Mouse (Mus musculus): ENCODE measurements around the gene Map3k1.
A peak's percentile ranks its signal among the peaks of the same experiment; 100 is the strongest.

The Map3k1 gene

DNA sequence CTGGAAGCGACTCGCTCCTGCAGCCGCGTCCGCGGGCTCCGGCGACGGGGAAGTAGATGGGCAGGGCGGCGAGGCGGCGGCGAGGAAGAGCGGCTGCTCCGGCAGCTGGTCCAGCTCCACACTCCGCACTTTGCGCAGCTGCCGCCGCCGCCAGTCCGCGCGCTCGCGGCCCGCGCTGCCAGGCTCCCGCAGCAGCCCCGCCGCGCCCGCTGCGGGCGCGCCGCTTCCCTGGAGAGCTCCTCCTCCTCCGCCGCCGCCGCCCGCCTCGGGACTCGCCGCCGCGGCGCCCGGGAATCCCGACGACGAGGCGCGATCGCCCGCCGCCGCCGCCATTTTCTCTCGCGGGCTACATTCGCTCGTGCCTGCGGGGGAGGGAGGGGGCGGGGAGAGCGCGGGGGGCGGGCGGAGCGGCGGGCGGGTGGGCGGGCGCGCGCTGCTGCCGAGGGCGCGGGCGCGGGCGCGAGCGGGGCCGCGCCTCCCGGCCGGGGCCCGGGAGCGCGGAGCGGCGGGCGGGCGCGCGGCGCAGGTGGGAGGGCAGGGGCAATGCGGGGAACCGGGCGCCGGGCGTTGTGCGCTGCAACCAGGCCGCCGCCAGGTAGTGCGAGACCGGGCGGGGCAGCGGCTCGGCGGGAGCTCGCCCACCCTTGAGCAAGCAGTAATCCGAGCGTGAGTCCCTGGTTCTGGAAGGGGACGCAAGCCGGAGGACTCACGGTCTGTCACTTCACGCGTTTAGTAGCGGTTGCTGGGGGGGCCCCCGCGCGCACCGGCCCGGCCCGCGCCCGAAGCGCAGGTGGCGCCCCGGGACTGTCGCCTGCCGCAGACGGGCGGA, at the start of gene Map3k1:
Map3k1 (minus strand) TSS at position 357 of the 829 bp plus-strand sequence.
- DNase-seq: peak; percentile 70

DNA sequence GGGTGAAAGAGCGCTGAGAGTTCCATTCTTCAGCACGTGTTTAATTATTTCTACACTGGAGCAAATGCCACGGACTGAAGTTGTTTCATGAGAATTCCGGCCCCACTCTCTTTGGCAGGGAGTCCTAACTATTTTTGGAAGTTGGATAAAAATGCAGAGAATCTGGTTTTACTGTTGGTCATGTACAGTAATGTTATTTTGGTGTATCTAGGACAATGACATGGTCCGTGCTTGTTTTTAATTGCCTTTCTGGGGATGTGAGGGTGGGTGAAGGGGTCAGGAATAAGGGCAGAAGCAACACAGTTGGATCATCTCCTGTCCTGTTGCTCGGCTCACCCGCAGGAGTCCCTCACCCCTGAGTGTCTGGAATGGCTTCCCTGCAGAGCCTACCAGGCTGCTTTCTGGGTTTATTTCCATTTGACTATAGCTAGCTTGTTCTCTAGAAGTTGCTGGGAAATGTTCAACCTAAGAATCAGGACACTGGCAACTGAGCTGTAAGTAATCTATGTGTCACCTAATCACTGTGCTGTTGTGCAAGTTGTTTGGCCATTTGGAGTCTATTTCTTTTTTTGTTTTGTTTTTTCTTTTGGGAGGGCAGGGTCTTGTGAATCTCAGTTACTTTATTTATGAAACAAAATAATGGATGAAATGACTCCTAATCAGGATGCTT, 48.1 kb upstream of the Map3k1 start:
- no peak for DNase-seq

DNA sequence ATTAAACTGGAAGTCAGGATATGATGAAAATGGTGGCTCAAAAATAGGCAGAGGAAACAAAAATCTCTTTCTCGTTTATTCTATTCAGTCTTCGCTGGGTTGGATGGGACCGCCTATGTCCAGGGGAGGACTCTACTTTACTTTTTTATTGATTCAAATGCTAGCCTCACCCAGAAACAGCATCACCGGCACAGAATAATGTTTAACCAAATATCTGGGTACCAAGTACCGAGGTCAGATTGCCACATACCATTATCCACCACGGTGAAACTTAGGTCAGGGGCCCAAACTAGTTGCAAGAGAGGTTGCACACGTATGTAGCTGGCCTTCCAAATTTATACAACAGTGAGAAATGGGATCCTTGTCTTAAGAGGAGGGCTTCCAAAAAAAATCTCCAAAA, 47.4 kb upstream of the Map3k1 start:
- no peak for DNase-seq

DNA sequence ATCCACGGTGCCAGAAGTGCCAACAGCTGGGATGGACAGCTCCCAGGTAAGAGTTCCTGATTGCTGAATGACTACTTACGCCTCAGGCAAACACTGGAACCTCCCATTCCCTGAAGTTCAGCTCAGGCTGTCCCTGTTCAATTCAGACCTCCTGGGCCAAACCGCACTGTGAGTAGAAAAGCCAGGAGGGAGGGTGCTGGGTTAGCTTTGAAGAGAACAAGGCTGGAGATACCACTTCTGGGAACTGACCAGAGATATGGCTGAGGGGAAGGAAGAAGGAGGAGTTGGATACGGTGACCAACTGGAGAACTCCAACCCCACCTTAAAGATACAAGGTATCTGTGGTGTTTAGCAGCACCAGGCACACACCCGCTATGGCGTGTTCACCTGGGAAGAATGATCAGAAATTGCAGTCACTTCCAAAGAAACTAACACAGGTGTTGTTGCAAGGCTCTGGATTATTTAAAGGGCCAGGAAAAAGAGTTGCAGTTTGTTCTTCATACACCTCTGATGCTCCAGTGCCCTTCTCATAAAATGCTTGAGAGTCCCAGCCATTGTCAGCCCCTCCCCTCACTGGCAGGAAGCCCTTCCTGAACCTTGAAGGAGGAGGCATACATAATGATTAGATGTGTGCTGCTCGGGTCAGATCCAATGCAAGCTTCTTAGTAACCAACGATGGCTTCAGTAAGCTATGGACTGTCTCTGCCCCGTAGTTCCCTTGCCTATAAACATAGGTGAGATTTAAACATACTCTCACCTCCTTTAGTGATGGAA, 43.8 kb upstream of the Map3k1 start:
- no peak for DNase-seq

DNA sequence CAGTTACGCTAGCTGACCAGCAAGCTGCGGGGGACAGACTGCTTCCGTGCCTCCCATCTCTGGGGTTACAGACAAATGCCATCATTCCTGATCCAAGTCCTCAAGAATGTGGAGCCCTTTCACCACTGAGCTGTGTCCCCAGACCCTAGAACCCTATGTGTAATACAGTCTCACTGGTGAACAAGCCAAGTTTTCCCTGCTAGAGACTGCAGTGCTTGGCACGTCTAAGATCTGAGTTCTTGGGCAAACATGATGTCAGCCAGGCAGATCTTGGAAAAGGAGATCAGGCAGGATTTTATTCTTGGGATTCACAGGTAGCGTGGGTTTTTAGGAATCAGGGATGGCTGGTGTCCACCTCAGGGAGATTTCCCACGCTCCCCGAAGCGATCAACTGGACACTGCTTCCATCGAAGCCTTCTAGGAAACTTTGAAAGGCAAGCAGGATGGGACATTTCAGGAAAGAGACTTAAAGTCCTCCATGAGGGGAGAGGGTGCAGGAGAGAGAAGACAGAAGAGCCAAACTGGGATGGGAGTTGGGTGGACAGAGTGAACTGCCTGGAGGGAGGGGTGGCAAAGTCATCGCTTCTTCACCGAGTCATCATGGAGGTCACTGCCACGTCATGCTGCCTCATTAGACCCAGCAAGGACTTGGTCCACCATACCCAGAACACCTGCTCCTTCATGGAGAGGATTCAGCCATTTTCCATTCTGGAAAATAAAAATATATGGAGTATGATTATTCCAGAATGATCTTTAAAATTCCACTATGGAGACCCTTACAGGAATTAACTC, 41.4 kb upstream of the Map3k1 start:
- no peak for DNase-seq

GRCm38 (mm10) chr13:111845471-111845870, 36.7 kb upstream of the Map3k1 start:
- no peak for DNase-seq

GRCm38 (mm10) chr13:111844313-111844712, 35.5 kb upstream of the Map3k1 start:
- DNase-seq: no peak

GRCm38 (mm10) chr13:111835787-111836186, 27.0 kb upstream of the Map3k1 start:
- DNase-seq: no peak

DNA sequence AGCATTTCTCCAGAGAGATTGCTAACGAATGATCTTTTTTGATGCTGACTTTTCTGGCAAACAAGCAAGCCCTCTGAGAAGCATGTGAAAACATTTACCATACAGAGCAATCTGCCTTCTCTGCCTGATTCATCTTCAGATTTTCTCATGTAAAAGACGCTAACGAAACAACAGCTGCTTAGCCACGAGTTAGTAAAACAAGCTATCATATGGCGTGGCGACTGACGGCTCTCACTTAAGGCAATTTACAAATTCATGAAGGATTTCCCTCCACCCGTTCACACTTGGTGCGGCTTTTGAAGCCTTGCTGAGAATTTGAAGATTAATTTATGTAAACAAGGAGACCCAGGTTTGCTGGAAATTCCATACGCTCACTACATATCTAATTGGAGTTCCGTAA, 25.8 kb upstream of the Map3k1 start:
- no peak for DNase-seq

GRCm38 (mm10) chr13:111829473-111829872, 20.7 kb upstream of the Map3k1 start:
- no peak for DNase-seq

- no peak for DNase-seq
Observed at GRCm38 (mm10) chr13:111827481-111827880, 18.7 kb upstream of the Map3k1 start.

DNA sequence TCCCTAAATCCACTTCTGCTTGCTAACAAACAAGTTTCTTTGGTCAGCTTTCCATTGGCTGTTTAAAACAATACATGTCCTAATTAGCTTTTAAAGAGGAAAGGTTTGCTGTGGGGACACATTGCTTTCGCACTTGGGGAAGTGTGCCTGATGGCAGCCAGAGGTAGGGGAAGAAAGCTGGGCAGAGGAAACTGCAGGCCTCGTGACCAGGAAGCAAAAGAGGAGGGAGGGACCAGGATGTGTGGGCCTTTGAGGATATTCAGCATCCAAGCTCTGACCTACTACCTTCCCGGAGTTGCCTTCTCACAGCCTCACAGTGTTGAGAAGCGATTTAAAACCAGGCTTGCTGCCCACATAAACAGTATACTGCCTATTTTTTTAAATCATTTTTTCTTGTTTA, 15.4 kb upstream of the Map3k1 start:
- DNase-seq: no peak

DNA sequence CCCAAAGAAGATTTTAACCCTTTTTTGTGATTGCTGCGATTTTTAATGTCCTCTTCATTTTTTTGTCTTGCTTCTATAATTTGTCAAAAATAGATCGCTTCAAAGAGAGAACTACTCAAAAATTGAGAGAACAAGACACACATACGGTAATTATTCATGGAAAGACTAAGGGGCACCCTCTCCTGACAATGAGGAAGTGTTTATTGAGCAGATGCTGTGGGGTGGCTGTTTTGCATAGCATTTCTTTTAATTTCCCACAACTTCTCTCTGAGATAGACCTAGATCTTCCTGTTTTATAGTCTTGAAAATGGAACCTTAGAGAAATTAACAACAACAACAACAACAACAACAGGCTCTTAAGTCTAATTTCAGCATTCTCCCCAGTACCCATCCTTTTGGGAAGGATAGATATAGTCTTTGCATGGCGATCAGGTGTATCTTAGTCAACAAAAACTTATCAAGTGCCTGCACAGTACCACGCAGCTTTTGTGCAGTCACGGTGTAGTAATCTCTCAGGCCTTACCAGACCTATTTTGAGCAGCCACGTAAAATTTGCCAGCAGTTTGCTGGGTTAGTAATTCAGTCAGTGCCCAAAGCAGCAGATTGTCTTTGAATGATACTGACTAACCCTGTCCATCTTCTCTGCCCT, 13.1 kb upstream of the Map3k1 start:
- DNase-seq: no peak

DNA sequence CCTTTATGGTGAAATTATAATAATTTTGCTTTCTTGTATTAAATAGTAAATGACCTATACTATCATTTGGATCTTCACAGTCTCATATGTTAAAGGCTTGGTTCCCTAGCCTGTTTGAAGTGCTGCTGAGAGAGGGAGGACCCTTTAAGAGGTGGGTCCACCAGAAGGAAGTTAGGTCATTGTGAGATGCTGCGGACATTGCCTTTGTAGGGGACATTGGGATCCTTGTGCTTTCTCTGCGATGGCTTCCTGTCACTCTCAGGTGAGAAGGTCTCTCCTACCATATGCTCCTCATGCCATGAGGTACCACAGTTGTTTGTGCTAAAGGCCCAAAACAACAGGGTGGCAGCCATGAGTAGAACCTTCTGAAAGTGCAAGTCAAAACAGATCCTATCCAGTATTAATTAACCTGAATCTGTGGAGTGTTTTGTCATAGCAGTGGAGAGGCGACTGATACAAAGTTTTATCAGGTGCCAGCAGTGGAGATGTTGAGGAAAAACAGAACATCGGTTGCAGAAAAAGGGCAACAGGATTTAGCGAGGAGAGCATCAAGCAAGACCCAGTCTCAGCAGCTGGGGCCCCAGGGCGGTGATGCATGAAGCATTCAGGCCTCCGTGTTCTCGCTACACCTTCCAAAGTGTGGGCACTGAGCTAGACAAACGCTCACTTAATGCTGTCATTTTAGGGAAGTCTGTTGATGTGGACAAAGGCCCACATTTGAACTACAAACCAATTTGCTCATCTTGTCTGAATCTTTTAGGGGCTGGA, 11.0 kb upstream of the Map3k1 start:
- no peak for DNase-seq

GRCm38 (mm10) chr13:111819106-111819505, 10.3 kb upstream of the Map3k1 start:
- DNase-seq: no peak

GRCm38 (mm10) chr13:111818216-111818903, 9.6 kb upstream of the Map3k1 start:
- no peak for DNase-seq

- no peak for DNase-seq
Observed at GRCm38 (mm10) chr13:111817773-111818172, 9.0 kb upstream of the Map3k1 start.

- no peak for DNase-seq
Observed at GRCm38 (mm10) chr13:111816431-111816830, 7.6 kb upstream of the Map3k1 start.

- no peak for DNase-seq
Observed at GRCm38 (mm10) chr13:111815486-111815885, 6.7 kb upstream of the Map3k1 start.

GRCm38 (mm10) chr13:111815017-111815416, 6.2 kb upstream of the Map3k1 start:
- DNase-seq: no peak

DNA sequence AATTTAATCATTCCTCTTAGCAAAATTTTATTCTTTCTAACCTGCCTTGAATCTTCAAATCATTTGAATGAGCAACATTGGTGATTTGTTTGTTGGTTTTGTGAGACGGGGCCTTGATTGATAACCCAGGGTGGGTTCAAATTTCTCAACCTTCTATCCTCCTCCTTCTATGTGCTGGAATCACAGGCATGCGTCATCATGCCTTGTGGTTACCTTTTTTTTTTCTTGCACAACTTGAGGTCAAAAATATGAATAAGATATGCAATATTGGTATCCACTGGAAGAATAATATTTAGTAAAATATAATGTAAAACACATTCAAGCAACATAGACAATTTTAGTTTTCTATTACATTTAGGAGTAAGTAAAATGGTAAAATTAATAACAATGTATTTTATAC, 3.9 kb upstream of the Map3k1 start:
- no peak for DNase-seq
